Mouse (Mus musculus) midbrain, embryonic 12.5 days (tissue): ENCODE measurements around the gene Gdf2. TPM values are rescaled to one million over a fixed set of nuclear protein-coding genes. Genes with fewer than 3 reads are reported as not detected.

Source experiments
- polyA plus RNA-seq: library from polyadenylated mRNA; unstranded; fragments of >200 nt; fragmentation: Nextera tagmentation; extraction: Ambion mirVana; gene quantifications from 2 replicates; pipeline ENCODE4 v1.2.1, GENCODE M21; 2016

Gene Gdf2
- polyA plus RNA-seq, 1 experiment from 2014 or later = not detected

Other genes starting within 250 kb of the Gdf2 start
- gene Gdf10, start 17.5 kb upstream of the Gdf2 start, polyA plus RNA-seq = 2.0 and 4.4 TPM in 2 replicates
- 0.07 and 0.09 TPM in 2 replicates for gene Rbp3, start 13.0 kb downstream of the Gdf2 start, polyA plus RNA-seq
- gene Zfp488, start 37.7 kb downstream of the Gdf2 start, polyA plus RNA-seq = 0.15 and 0.20 TPM in 2 replicates
- not detected in 2 replicates for gene Gm30083, start 74.1 kb downstream of the Gdf2 start, polyA plus RNA-seq
- not detected in 2 replicates for gene Gm5460, start 75.7 kb downstream of the Gdf2 start, polyA plus RNA-seq
- not detected in 2 replicates for gene Antxrl, start 111.7 kb downstream of the Gdf2 start, polyA plus RNA-seq
- 0.43 and 0.84 TPM in 2 replicates for gene Anxa8, start 144.9 kb downstream of the Gdf2 start, polyA plus RNA-seq
- not detected in 2 replicates for gene A630023A22Rik, start 161.7 kb downstream of the Gdf2 start, polyA plus RNA-seq
- not detected in 2 replicates for gene Npy4r, start 211.4 kb downstream of the Gdf2 start, polyA plus RNA-seq